Mouse (Mus musculus) ES-Bruce4 (cell line): ENCODE measurements around the gene Myog. TPM values are rescaled to one million over a fixed set of nuclear protein-coding genes. Genes with fewer than 3 reads are reported as not detected.

Source experiments
- H3K27ac ChIP-seq: 2 replicates; pipeline ENCODE4 v1.5.1; 2012; ENCODE audit warnings: low read length, inconsistent platforms; ENCODE audit not compliant: insufficient read depth
- H3K27me3 ChIP-seq: 2 replicates; pipeline ENCODE4 v1.6.1; 2012; ENCODE audit warnings: mild to moderate bottlenecking, low read length, inconsistent platforms; ENCODE audit not compliant: control insufficient read depth, poor library complexity, insufficient read depth, severe bottlenecking
- H3K36me3 ChIP-seq: 2 replicates; pipeline ENCODE4 v1.6.1; 2012; ENCODE audit warnings: inconsistent platforms, mild to moderate bottlenecking, low read length, moderate library complexity; ENCODE audit not compliant: control insufficient read depth, poor library complexity, insufficient read depth, severe bottlenecking
- H3K4me1 ChIP-seq: one replicate; pipeline ENCODE4 v1.8.1; 2011; ENCODE audit warnings: low read length; ENCODE audit not compliant: control insufficient read depth, insufficient read depth
- H3K4me3 ChIP-seq: 2 replicates; pipeline ENCODE4 v1.5.1; 2011; ENCODE audit warnings: low read depth, mild to moderate bottlenecking, low read length
- H3K9ac ChIP-seq: 2 replicates; pipeline ENCODE4 v1.6.1; 2012; ENCODE audit warnings: low read depth, mild to moderate bottlenecking, inconsistent platforms; ENCODE audit not compliant: poor library complexity, severe bottlenecking
- H3K9me3 ChIP-seq: replicated peaks from 2 replicates; pipeline ENCODE4 v1.6.1; 2012; ENCODE audit warnings: mild to moderate bottlenecking, low read length, inconsistent platforms; ENCODE audit not compliant: control insufficient read depth, poor library complexity, insufficient read depth, severe bottlenecking
- CTCF ChIP-seq: IDR thresholded peaks from one replicate; pipeline ENCODE4 v1.8.1; 2011; ENCODE audit warnings: low read depth, low read length
- EP300 ChIP-seq: IDR thresholded peaks from 2 replicates; pipeline ENCODE4 v1.6.1; 2011; ENCODE audit warnings: low read depth, low read length; ENCODE audit not compliant: insufficient read depth
- POLR2A ChIP-seq: IDR thresholded peaks from one replicate; pipeline ENCODE4 v1.8.1; 2011; ENCODE audit warnings: low read length; ENCODE audit not compliant: insufficient read depth
- polyA plus RNA-seq: library from polyadenylated mRNA; stranded (reverse); fragments of >200 nt; gene quantifications from 2 replicates; pipeline ENCODE4 v1.2.4, GENCODE M21; 2011; ENCODE audit warnings: low read depth; ENCODE audit not compliant: missing spikeins, insufficient read depth, insufficient read length

Gene Myog
- polyA plus RNA-seq, 1 experiment, result not detected

- Histone ChIP-seq H3K36me3 (no peaks in the 10 kb centered on the region), H3K9me3 (no peaks in the 10 kb centered on the region)
- TF ChIP-seq CTCF (no peak), POLR2A (no peak), EP300 (no peak)
Measured at GRCm38 (mm10) chr1:134272754-134273250, 17.0 kb upstream of the Myog start.

GRCm38 (mm10) chr1:134273493-134274395 is 16.0 kb upstream of the Myog start:
- no peak overlapping the region for H3K4me3 ChIP-seq
- no peak overlapping the region for H3K9ac ChIP-seq
- TF ChIP-seq POLR2A (no peak), EP300 (no peak)
- H3K27me3 ChIP-seq, result no peaks in the 10 kb centered on the region
- no peaks in the 10 kb centered on the region for H3K9me3 ChIP-seq
- H3K36me3 ChIP-seq, result no peaks in the 10 kb centered on the region
- H3K4me1 ChIP-seq, result no peaks in the 10 kb centered on the region
- no peak overlapping the region for H3K27ac ChIP-seq

More at GRCm38 (mm10) chr1:134272754-134273250, 17.0 kb upstream of the Myog start:
- Histone ChIP-seq H3K27me3 (no peaks in the 10 kb centered on the region), H3K27ac (no peak overlapping the region), H3K4me1 (no peaks in the 10 kb centered on the region), H3K9ac (no peak overlapping the region), H3K4me3 (no peak overlapping the region)

DNA sequence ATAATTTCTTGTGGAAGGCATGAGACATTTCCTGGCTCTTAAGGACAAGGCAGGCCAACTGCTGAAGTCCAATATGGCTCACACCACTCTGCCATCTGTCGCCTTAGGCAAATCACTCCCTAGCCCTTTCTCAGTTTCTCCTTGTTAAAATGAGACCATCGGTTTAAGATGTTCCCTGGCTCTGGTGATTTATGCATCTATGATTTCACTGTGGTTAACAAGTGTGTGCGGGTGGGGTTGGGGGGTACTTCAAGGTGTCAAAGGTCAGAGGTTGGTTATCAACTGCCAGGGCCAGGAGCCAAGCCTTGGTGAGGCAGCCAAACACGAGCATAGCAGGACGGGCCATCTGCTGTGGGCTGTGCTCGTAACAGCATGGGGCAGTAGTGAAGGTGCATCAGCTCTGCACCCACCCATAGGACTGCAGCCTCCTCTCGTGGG is 15.3 kb upstream of the Myog start:
- Histone ChIP-seq H3K4me1 (no peaks in the 10 kb centered on the region), H3K4me3 (no peak overlapping the region), H3K9me3 (no peaks in the 10 kb centered on the region), H3K27ac (no peak overlapping the region), H3K9ac (no peak overlapping the region), H3K27me3 (no peaks in the 10 kb centered on the region), H3K36me3 (no peaks in the 10 kb centered on the region)
- no peak for TF ChIP-seq POLR2A
- TF ChIP-seq CTCF, result no peak
- no peak for TF ChIP-seq EP300

DNA sequence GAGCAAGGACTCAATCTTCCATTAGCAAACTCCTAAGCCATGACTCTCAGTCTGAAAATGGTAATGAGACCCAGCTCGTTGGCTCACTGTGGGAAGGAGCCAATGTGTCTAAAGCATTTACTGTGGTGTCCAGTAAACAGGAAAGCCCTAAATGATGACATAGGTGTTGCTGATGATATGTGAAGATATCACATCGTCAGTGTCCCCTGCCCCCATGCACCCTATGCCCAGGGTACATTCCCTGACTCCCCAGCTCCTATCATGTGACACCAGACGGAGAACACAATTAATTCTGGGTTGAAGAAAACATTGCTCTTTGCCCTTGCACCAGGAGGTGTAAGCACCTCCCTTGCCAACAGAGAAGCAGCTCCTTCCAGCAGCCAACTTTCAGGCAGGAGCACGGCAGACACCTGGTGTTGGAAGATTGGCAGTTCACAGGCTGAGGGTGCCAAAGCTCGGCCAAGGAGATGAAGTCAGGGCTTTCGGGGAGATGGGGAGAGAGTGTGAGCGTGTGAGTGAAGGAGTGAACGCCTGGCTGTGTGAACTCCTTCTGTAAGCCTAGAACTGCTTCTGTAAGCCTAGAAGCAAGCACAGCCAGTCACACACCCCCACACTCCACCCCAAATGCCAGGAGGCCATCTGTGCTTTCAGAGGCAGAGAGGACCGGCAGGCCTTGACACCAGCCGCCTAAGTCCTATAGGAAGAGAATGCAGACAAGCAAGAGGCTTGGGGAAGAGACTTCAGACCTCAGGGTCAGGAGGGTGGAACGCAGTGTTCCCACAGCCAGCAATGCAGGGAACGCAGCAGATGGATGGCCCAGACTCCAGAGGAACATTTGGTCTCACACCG is 13.9 kb upstream of the Myog start:
- no peaks in the 10 kb centered on the region for H3K27me3 ChIP-seq
- no peaks in the 10 kb centered on the region for H3K36me3 ChIP-seq
- no peak overlapping the region for H3K27ac ChIP-seq
- H3K9ac ChIP-seq, result no peak overlapping the region
- H3K4me1 ChIP-seq, result no peaks in the 10 kb centered on the region
- H3K4me3 ChIP-seq, result no peak overlapping the region
- no peak for TF ChIP-seq EP300
- no peak for TF ChIP-seq CTCF
- no peak for TF ChIP-seq POLR2A
- no peaks in the 10 kb centered on the region for H3K9me3 ChIP-seq

DNA sequence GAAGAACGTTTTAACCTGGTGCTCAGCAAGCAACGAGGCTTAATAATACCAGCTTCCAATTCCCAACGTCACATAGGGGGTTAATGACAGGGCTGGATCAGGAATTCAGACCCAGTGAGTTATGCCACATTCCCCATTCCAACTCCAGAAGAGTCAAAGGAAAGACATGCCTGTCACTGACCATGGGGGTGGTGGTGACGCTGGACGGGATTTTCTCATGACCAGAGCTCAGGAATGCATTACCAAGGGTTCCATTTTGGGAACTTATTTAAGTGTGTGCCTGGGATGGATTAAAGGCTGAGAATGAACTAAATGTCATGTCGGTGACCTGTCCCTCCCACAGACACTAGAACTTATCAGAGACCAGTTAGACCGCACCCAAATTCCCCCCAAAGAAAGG is 13.0 kb upstream of the Myog start:
- H3K27me3 ChIP-seq, result no peaks in the 10 kb centered on the region

More for the DNA sequence above, 13.0 kb upstream of the Myog start:
- TF ChIP-seq CTCF, result no peak
- TF ChIP-seq EP300, result no peak
- no peak for TF ChIP-seq POLR2A
- no peaks in the 10 kb centered on the region for H3K9me3 ChIP-seq
- H3K4me1 ChIP-seq, result no peaks in the 10 kb centered on the region
- H3K9ac ChIP-seq, result no peak overlapping the region
- H3K4me3 ChIP-seq, result no peak overlapping the region
- no peaks in the 10 kb centered on the region for H3K36me3 ChIP-seq
- H3K27ac ChIP-seq, result no peak overlapping the region
